Mouse (Mus musculus) left cerebral cortex, adult 9 months (tissue): ENCODE measurements at regions not wholly inside any gene's neighbourhood (a gene's known extent, or its start where the extent isn't known, plus 50 kb on each side); places are given as distances from the start of the nearest gene placed in this dataset.

Experiments used
- DNase-seq, 2 experiments: peaks; one replicate each; pipeline ENCODE4 v3.0.0; 2022; ENCODE audit warnings: low spot score in 2 of 2

DNA sequence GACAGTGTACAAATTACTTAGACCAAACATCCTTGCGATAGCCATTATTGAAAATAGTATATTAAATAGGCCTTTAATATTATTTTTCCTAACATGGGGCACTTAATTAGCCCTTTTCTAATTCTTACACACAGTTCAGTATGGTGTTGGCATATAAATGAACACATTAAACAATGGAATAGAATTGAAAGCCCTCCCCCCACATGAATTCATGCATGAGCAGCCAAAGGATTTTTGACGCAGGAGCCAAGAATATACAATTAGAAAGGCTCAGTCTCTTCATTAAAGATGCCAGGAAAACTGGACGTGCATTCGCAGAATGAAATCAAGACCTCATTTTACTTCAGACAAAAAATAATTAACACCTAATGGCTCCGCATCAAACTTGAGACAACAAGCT is 172.9 kb upstream of the Phactr1 start:
- no peak for DNase-seq

DNA sequence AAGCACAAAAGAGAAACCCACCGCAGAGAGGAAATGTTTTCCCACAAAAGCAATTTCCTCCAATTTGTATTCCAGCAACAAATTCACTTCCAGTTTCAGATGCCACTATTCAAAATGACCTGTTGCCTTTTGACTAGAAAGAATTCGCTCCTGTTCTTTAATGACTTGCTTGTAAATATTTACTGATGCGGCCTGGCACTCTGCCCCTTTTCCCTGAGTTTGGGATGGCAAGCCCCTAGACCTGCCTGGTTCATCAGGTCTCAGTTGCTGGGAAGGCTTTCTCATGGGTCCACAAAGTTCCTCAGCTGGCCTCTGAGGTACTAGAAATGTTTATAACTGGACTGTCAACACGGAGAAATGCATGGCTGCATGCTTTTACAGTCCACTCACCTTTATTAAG is 161.7 kb upstream of the Phactr1 start:
- no peak for DNase-seq

DNA sequence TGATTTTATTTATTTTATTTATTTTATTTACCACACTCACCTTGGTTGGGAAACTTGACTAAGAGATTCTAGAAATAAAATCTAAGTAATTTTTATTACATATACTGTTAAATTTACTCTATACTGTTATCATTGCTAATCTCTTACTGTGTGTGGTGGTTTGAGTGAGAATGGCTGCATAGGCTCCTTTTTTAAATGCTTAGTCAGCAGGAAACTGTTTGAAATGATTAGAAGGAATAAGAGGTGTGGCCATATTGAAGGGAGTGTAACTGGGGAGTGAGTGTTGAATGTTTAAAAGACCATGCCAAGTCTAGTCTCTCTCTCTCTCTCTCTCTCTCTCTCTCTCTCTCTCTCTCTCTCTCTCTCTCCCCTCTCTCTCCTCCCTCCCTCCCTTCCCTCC is 157.9 kb upstream of the Phactr1 start:
- no peak for DNase-seq

DNA sequence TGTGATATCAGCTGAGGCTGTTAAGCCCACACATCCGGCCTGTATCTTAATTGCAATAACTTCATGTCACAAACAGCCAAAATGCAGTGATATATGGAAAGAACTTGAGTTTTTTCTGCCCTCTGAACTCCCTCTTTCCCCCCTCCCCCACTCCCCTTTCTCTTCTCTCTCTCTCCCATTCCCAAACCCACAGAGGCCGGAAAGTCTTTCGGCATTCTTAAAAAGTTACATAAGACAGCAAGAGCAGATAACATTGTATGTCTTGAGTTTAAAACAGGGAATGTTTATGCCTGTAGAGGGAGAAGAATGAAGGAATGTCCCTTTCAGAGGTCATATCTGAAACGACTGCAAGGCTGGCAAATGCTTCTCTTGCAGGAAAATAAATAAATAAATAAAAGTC is 154.3 kb upstream of the Phactr1 start:
- DNase-seq: no peak

DNA sequence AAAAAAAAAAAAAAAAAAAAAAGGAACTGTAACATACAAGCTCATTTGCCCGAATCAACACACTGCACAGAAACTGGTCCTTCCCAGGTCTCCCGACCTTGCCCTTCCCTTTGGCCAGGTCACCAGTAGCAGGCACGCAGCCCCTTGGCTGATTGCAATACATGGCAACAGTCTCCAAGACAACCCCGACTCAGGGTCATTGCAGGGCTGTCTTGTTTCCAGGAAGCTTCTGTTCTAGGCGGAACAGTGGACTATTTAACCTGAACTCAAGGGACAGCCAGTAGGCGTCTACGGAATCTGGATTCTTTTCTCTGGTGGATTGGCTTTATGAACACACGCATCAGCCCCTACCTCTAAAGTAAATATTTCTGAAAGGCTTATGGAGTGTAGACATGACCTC is 153.5 kb upstream of the Phactr1 start:
- no peak for DNase-seq

DNA sequence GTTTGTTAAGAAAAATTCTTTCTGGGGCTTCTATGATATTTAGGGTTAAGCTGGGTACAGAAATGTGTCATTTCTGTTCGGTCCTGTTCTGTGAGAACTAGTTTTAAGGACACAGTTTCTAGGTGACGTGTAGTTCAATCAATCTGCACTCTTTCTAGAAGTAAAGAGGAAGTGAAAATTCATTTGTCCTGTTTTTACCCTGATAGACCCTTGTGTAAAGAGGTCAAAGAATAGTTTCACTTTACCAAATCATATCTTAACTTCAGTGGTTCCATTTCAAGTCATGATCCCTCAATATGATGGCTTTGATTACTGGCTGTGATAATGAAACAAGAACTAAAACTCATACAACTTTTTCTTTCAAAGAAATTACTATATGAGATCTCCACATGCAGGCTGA is 152.3 kb upstream of the Phactr1 start:
- DNase-seq: no peak

DNA sequence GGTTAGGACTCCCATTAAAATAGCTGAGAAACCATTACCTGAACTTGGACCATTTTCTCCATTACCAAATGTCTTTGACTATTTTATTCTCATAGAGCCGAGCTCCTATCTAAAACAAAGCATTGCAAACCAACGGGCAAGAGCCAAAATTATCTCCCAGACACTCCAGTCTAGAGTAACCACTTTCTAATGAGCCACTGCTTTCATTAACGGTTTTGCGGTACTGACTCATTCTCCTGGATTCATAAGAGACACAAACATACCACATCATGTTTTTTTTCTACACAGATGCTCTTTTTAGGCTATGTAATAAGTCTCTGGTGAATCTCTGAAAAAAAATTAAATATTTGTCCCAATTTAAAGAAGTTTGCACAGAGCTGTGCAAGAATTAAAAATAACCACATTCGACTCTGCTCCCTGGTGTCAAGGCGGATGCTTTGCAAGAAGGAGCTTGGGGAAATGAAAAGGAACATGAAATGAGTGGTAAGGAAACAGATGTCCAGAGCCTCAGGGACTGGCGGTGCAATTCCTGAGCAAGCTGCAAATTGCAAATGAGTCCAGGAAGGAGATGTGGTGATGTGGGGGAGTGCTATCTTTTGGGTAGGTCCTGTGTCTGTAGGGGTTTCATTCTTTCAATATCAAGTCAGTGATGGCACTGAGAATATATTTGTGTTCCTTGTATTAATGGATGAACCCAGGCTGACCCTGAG is 143.8 kb upstream of the Phactr1 start:
- peak; percentile 23 to 60 for DNase-seq

DNA sequence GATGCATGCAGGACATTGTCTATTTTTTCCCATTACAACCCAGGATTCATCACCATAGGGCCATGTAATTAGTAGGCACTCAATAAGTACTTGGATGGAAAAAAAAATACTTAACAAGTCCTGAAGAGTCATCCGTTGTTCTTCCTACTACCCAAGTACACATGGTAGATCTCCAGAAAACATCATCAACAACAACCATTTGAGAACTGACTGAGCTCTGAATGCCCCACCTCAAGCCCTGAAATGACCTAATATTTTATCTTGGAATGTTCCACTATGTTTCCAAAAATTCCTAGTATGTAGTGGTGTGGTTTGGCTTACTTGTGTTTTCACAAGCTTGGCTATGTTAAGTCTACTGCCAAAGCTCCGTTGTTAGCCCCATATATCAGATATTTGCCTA is 142.4 kb upstream of the Phactr1 start:
- DNase-seq: no peak

DNA sequence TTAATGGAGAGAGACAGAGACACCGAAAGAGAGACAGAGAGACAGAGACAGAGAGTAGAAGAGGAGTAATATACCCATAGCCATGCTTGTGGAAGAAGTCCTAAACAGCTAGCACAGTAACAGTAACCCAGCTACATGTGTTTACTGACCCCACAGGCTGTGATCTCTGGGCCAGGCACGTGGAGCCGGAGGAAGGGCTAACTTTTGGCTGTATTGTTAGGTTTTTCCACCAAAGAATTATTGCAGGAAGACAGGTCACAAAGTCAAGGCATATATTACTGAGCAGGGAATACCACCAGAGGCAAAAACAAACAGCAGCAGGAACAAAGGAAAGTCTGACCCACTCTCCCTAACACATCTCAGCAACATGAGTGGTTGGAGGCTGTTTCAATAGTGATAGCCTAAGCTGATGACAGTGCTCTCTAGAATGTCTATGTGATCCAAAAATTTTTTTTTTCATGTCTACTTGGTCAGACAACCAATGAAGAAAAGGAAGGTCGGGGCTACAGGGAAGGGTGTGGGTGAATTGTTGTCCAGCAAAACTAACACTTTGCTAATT is 135.8 kb upstream of the Phactr1 start:
- no peak for DNase-seq

DNA sequence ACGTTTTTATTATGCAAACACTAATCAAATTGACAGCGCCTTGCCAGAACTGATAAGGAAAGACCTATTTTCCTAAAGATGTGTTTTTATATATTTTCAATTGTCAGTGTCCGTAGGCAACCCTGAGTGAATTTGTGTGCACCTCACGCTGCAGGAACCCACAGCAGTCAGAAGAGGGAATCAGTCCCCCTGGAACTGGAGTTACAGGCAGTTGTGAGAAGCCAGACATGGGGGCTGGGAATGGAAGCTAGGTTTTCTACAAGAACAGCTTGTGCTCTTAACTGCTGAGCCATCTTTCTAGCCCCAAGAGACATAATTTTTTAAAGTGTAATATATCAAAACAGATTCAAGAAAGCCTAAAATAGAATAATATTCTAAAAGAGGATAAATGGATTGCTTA is 134.0 kb upstream of the Phactr1 start:
- no peak for DNase-seq

DNA sequence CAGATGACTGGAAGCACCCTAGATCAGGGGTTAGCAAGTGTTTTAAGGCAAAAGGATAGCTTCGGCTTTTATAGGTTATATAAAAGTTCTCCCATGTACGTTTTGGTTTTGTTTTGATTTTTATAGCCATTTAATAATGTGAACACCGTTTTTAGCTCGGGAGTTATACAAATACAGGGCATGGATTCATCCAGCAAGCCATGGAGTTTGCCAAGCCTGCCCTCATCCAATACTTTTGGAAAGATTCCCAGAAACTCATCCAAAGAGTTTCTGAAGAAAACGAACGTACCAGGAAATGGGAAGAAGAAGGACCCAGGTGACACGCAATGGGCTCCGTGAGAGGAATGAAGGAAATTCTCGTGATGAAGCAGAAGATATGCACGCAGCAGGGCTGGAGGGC is 133.6 kb upstream of the Phactr1 start:
- DNase-seq: peak in 1 of 2 experiments; percentile 9

DNA sequence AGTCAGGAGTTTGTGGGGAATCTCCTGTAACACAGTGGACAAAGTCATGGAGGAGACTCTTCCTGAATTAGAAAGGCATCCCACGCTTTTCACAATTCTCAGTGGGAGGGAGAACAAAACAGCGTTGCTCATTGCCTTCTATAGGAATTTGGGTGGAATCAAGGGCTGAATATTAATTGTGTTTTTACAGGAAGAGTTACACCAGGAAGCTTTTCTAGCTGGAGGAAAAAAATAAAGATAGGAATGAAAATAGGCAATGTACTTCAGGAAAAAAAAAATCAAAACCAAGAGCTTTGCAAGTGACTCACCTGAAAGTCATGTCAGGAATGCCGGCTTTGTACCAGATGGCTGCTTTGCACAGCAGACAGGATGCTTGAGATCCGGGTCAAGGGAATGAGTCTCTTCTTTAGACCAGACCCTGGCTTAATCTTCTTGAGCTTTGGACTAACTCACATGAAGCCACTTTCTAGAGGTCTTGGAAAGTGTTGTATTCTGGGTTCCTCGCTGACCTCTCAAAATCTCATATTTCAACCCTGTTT is 131.3 kb upstream of the Phactr1 start:
- DNase-seq: no peak

DNA sequence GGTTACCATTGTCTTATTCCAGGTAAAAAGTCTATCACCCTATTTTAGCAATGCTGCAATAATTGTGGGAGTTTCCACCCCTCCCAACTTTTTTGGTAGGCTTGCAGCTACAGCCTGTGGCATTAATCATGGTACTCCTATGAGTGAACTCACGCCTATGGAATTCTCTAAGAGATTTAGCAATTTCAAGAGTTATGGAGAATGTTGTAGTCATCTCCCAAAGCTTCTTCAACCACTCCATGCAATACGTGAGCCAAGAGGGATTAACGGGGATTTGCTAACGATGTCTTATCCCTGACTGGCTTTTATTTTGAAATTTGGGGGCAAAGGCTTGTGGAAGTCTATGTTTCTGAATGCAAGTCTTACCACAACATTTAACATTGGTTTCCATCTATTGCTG is 125.5 kb upstream of the Phactr1 start:
- DNase-seq: no peak

DNA sequence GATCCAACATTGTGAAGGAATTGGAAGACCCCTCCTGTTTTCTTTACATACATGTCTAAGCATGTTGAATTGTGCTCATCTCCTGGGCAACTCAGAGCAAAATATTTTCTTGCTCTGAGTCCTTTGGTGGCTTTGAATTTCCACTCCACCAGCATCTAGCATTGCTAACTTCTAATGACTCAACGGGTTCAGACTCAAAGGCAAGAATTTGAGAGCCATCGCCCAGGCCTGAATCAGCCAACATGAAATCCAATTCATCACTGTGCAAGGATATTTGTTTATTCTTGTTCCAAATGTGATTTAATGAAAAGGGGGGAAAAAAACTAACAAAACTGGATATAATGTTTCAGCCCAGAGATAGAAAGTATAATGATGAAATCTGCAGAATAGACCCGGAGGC is 121.9 kb upstream of the Phactr1 start:
- DNase-seq: no peak

DNA sequence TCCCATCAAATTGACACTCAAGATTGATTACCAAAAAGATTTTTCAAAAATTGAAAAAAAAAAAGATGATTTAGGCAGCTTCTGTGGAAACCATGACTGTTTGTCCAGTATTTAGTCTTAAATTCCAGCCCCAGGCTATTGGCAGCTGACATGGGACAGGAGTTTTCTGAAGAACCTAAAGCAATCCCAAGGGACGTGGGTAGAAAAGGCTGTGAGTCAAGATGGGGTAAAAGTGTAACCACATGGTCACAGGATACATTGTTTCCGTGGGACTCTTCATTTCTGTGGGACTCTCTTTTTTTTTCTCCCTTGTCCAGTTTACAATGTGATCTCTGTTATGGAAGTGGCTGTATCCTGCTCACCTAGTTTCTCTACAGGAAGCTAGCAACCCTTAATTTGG is 119.0 kb upstream of the Phactr1 start:
- DNase-seq: no peak

DNA sequence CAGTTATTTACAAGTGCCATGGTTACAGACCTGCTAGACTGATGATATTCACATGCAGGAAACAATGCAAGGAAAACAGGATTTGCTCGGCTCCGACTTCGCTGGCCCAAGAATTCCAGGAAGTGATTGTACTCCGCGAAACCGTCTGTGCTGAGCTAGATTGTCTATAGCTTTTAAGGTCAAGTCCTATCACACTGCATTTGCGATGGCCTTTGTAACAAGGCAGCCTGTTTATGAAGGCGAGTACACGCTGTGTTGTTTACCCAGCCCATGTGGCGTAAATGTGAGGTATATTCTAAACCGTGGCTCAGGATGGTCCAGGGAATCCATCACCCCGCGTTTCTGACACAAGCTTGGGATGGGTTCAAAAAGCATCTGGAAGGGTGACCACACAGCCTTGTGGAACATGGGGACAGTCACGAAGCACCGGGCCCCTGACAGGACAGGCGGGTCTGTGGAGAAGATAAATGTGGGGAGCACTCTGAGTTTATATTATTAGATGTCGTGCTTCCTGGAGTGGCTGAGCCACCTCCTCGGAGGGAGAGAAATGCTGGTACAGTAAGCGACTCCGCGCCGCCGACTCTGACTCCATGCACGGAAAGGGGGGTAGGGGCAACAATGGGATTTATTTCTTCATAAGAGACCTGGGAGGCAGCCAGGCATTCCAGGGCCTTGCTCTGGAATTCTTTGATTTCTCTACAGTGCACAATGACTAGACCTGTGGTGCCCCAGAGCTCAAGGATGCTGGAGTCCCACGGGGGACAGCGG is 114.9 kb upstream of the Phactr1 start:
- DNase-seq: no peak

DNA sequence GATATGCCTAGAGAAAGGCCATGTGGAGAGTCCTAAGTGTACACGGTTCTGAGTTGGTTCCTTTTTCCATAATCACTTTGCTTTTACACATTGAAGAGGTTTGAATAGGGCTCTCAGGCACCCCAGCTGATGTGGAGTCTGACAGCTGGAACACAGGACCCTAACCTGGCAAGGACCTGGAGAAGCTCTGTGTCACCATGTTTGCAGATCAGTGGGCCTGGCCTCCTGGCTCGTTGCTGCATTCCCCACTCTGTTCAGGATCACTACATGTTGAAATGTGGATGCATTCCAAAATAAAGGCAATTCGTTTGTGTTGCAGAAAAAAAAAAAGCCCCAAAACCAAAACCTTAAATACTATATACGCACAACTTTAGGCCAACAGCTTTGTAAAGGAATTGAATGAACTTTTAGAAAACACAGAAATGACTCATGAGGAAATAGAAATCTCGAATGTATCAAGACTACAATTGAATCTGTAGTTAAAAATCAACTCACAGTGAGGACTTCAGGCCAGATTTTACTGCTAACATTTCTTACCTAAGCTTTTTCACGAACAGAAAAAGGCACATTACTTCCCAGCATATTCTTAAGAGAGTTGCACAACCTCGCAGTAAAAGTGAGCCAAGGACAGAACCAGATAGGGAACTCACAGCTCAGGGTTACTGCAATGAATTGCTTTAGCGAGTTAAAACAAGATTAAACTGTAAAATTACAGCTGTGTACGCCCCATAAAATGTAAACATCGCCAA is 109.6 kb upstream of the Phactr1 start:
- DNase-seq: no peak

DNA sequence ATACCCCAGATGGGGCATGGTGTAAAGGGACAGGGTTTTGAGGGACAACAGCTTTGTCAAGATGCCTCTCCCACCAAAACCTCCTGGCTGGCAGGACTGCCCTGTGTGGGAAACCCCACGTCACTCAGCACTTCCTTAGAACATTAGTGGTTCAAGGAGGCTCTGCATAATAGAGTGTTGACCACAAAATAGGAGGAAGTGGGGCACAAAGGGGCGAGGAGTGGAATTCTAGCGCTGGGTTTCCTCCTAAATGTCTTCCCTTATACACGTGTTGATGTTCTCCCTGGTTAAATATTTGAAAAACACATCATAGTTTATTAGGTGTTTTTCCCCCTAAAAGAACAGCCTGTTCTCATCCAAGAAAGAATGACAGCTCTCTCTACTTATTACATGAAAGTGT is 106.2 kb upstream of the Phactr1 start:
- DNase-seq: no peak

DNA sequence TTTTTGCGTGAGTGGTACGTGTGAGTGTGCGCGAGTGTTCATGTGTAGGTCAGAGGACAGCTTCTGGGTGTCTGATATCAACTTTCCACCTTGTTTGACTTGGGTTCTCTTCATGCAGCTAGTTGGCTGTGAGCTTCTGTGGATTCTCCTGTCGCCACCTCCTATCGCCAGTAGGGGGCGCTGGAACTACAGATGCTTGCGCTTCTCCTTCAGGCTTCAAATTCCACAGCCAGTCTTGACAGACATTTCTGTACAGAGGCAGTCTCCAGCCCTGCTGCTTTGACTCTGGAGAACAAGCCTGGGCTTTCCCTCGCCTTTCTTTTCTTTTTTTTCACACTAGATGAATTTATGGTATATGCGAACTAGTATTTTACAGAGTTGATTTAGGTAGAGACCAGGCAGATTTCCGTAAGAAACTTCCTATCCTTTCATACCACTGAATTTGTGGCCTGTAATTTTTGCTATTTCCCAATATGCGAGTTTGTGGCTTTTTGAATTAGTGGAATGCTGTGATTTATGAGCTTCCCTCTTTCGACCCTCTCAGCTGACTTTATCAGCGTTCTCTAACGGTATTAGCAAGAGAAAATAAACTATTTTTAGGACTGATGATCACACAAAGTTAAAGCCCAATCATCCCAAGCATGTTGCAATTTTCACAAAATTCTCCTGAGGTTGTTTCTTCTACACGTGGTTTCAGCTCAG is 104.5 kb upstream of the Phactr1 start:
- DNase-seq: peak; percentile 42 to 90

DNA sequence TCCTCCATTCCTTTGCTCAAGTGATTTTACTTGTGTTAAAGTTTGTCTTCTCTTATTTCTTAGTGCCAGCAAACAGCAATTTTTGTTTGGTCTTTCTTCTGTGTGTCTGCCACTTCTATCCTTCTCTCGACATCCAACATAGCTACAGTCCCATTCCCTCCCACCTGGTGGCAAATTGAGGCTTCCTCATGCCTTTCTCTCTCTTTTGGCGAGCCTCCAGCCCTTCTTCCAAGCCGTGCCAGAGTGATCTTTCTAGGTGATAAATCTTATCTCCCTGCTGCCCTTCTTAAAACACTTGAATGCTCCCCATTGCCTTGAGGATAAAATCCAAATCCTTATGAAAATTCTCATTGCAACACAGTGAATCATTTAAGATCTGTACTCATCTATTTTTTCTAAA is 101.0 kb upstream of the Phactr1 start:
- DNase-seq: no peak

DNA sequence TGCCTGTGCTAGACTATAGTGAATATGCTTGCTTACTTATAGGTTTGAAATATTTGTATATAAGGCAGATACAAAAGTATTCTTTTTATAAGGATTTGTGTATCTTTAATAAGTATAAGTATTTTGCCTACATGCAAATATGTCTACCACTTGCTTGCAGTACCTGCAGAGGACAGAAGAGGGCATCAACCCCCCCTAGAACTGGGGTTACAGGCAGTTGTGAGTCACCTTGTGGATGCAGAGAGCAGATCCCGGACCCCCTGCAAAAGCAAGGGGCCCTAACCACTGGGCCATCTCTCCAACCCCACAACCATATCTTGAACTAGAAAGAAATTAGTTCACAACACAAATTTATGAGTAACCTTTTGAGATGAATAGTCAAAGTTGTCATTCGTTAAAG is 91.3 kb upstream of the Phactr1 start:
- DNase-seq: no peak

DNA sequence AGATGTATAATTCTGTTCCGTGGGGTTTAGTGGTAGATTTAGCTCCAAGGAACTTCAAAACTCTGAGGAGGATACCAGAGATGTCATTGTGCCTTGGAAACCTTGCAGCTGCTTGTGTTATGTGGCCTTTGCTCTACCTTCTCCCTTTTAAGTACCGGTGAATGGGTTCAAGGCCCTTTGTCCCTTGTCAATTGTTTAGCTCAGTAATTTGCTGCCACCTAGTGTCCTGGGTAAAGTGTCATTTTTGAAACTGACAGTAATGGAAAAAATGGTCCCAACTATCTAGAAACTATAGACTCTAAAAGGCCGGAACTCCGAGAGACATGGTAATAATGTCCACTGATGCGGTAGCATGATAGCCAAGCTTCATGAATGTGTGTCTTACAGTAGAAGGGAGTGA is 90.8 kb upstream of the Phactr1 start:
- no peak for DNase-seq
